Mouse (Mus musculus) heart, postnatal 25 days (tissue): ENCODE data around the gene 1700007K13Rik. TPM values are rescaled to one million over a fixed set of nuclear protein-coding genes. Genes with fewer than 3 reads are reported as not detected.

Experiments
- DNase-seq: peaks from one replicate; pipeline ENCODE4 v3.0.0; 2022; ENCODE audit warnings: low spot score
- intact Hi-C: fragments of 180-260 bp; cut with DNase I; formaldehyde crosslinking; loops from one replicate; pipeline ENCODE4 v1.15.1; 2025
- total RNA-seq, 2 experiments: library from RNA; stranded (reverse); gene quantifications; 2 replicates each; pipeline ENCODE4 v1.2.3; 2021

Gene 1700007K13Rik
- total RNA-seq, 2 experiments from 2014 or later: not detected

DNA sequence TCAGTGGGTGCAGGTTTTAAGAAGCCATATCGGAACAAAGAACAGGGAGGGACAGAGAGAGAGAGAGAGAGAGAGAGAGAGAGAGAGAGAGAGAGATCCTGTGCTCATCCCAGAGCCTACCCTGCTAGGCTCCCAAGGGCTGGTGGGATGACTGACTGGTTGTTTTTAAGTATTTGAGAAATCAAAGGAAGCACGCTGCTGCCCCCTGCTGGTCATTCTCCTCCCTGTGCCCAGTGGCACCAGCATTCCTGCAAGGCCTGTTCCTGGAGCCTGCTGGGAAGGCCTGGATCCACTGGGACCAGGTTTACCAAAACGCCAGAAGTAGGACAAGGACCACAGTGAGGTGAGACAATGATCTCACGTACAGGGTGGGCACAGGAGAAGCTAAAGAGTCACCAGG, 46.2 kb downstream of the 1700007K13Rik start:
- intact Hi-C loops: loop anchor here (2.0 to 5.0 kb wide), 3 partner anchors 438 to 651 kb away; no protein-coding TSS in a partner anchor
- peak; percentile 31 for DNase-seq

DNA sequence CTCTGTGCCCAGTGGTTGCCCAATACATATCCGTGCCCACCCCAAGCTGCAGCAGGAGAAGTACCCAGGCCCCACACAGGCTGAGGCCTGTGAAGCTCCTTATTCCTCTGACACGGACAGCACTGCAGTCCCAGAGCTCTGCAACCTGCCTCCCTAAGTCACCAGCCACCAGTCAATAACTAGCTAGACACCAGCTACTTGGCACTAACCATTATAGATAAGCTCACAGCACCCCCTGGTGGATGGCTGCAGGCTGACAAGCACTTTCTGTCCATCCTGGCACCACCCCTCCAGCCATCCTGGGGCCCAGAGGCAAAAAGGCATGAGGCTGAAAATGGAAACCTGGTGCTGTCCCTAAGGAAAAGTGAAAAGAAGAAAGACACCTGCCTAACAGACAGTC, 48.1 kb downstream of the 1700007K13Rik start:
- DNase-seq: peak; percentile 58
- intact Hi-C loops: loop anchor here (1.0 to 5.0 kb wide), 2 partner anchors 214 to 436 kb away; no protein-coding TSS in a partner anchor

DNA sequence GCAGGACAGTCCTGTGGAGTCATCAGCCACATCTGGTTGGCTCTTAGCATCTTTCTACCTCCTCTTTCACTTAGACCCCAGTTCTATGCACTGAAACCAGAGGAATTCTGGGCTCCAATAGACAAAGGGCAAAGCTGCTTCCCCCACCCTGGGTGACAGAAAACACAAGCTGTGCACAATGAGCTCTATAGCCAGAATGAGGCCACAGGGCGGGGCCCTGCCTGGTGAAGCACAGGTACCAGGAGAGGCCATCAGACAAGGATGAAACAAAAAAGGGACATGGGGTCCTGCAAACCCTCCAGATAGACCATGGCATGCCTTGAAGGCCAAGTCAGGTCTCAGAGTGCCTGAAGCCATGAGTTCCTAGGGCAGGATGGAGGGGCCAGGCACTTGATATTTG, 49.6 kb downstream of the 1700007K13Rik start:
- DNase-seq: no peak
- intact Hi-C loops: loop anchor here (2.0 to 5.0 kb wide), 2 partner anchors 112 to 434 kb away; no protein-coding TSS in a partner anchor

DNA sequence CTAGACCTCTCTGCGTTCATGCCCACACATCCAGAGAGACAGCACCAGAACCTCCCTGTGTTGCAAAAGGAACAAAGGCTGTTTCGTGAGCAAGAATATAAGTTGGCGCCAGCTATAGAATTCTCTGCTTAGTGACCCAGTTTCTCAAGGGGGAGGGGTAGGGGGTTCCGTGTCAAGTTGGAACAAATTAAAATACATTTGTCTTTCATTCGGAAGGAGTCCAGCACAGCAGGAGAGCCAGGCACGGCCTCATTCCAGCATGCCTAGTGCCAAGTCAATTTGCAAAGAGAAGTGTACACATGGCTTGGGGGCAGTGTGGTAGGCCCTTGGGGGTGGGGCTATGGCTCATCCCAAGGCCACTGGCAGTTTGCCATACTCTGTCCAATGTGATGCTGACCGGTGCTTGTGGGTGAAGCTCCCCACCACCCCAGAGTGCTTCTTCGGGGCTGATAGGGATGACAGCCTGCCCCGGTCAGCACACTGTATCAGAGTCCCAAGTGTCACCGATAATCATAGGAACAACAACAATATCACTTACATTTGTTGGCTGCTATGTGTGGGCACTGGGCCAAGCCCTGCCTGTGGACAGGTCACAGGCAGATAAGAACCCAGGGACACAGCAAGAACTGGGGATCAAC, 50.6 kb downstream of the 1700007K13Rik start:
- DNase-seq: no peak
- intact Hi-C loops: loop anchor here (2.0 to 5.0 kb wide), 2 partner anchors 111 to 433 kb away; no protein-coding TSS in a partner anchor

DNA sequence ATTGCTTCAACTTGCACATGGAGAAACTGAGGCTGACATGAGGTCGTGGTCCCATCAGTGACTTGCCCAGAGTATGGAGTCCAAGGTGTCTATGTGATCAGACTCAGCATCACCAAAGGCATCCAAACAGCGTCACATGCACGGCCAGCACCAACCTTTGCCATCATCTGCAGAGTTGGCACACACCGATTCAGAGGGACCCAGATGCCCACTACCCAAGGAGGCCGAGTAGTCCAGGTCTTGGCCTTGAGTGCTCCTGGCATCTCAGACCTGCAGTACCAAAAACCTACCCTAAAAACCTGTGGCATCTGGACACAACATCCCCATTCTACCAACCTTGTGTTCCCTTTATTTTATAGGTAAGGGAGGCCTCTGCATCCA, 51.4 kb downstream of the 1700007K13Rik start:
- DNase-seq: no peak
- intact Hi-C loops: loop anchor here (5.0 kb wide), 1 partner anchor 432 kb away; no protein-coding TSS in a partner anchor

DNA sequence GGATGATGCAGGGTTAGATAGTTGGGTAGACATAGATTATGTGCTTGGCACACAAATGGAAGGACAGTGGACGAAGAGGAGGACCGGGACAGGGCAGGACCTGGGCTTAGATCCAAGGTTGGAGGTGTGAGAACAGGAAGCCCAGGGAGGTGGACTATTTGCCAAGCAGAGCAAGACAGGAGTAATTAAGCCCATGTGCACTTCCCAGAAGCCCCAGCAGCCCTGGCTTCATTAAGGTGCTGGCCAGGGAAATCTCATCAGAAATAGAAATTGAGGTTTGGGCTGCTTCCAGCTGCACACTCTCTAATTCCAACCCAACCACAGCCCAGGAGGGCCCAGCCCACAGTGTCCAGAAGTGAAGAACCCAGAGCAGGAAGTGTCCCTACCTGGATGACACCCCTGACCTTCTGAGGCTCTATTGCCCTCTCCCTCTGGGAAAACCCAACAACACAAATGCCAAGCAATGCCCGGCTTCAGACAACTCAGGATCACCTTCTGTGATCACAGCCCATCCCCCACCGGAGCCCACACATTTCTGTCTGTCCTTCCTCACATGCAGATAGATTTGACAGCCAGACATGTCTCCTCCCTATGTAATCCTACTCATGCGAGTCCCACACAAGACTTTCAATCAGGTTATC, 51.9 kb downstream of the 1700007K13Rik start:
- no peak for DNase-seq
- intact Hi-C loops: no loop called here

DNA sequence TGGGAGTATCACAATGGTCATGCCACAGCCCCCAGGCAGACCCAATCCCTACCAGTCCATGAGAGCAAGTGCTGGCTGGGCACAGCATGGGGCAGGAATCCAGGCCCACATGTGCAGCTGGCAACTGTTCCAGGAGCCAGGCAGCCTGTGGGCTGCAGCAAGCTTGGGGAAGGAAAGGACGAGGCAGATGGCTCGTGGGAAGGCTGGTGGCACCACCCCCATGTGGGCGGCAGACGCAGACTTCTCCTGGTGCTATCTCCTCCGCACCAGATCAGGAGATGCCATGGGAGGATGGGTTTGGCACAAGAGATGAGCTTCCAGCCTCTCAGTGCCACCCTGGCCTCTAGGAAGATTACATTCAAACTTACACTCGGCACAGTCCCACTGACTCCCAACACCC, 53.2 kb downstream of the 1700007K13Rik start:
- no peak for DNase-seq
- intact Hi-C loops: no loop called here

Other genes starting within 250 kb of the 1700007K13Rik start
- gene Ppp1r26, start 19.5 kb downstream of the 1700007K13Rik start, total RNA-seq: 1 to 10 TPM; 4.2 to 4.6 TPM
- 10 to 100 TPM; 43.0 to 43.9 TPM for gene Mrps2, start 1.7 kb upstream of the 1700007K13Rik start, total RNA-seq
- gene Gbgt1, start 30.6 kb upstream of the 1700007K13Rik start, total RNA-seq: 1 to 10 TPM; 1.7 to 3.1 TPM
- 1 to 10 TPM in 1 of 2 experiments, not detected in 1; 1.4 TPM for gene Gm10134, start 39.8 kb upstream of the 1700007K13Rik start, total RNA-seq
- 10 to 100 TPM; 11.9 to 13.8 TPM for gene Ralgds, start 46.8 kb upstream of the 1700007K13Rik start, total RNA-seq
- not detected for gene Cel, start 97.1 kb upstream of the 1700007K13Rik start, total RNA-seq
- gene Gtf3c5, start 117.4 kb upstream of the 1700007K13Rik start, total RNA-seq: 10 to 100 TPM; 11.5 to 11.6 TPM
- gene Gfi1b, start 155.7 kb upstream of the 1700007K13Rik start, total RNA-seq: not detected
- 10 to 100 TPM; 23.5 to 24.7 TPM for gene Tsc1, start 174.9 kb upstream of the 1700007K13Rik start, total RNA-seq
- under 1 TPM in 1 of 2 experiments, not detected in 1; 0.52 TPM for gene Spaca9, start 233.4 kb upstream of the 1700007K13Rik start, total RNA-seq
- gene Ak8, start 233.8 kb upstream of the 1700007K13Rik start, total RNA-seq: not detected